11 mouse cellular contexts compared by ENCODE assay signal in genomic region chr4:152294188-152294929, GRCm38 (mm10). TPM values are rescaled to one million over a fixed set of nuclear protein-coding genes. Genes with fewer than 3 reads are reported as not detected.
DNase-seq lines count a peak whose midpoint lies in the region; ATAC-seq and TF ChIP-seq lines count a peak whose summit lies in the region.
"Had no signal": no experiment of that assay in that cellular context is flagged by ENCODE, and none has a peak within 500 bp of the region (broad histone marks: within the 10 kb centered on the region; RNA-seq: fewer than 3 reads in every experiment).

No protein-coding gene starts in this region.

- DNase-seq in hindbrain, embryonic 11.5 days (ENCODE audit: low spot score): peak; percentile 37
- peak; percentile 90 for DNase-seq in midbrain, embryonic 11.5 days (ENCODE audit: low spot score, missing footprints)
- no peak for DNase-seq in midbrain, embryonic 14.5 days
- peak; percentile 63 for DNase-seq in embryo, embryonic 10.5 days (ENCODE audit: low spot score)
- no peak for DNase-seq in liver, postnatal 0 days
- DNase-seq in adrenal gland, postnatal 25 days: no peak
- DNase-seq: heart, postnatal 14 days; thymus, postnatal 25 days had no signal

- H3K9ac ChIP-seq in hindbrain, embryonic 11.5 days (ENCODE audit: low read depth, low read length): no peak overlapping the region
- no peak overlapping the region for H3K9ac ChIP-seq in hindbrain, embryonic 12.5 days
- H3K9ac ChIP-seq in midbrain, embryonic 11.5 days (ENCODE audit: low read length): peak overlapping the region; percentile 10; the same call in 1 of the 2 replicates
- H3K9ac ChIP-seq in midbrain, embryonic 14.5 days (replicated peaks; ENCODE audit: low read length): no peak overlapping the region
- H3K9ac ChIP-seq in liver, postnatal 0 days (replicated peaks): no peak overlapping the region

- TF ChIP-seq EP300 in liver, postnatal 0 days (IDR thresholded peaks at IDR 0.05; ENCODE audit: low read depth): no peak

- H3K4me1 ChIP-seq in hindbrain, embryonic 11.5 days (replicated peaks; ENCODE audit: control insufficient read depth, insufficient read depth, low read length): peaks cover 24% of the 10 kb centered on the region
- peaks cover 62% of the 10 kb centered on the region for H3K4me1 ChIP-seq in hindbrain, embryonic 12.5 days
- H3K4me1 ChIP-seq in midbrain, embryonic 11.5 days (ENCODE audit: control insufficient read depth, insufficient read depth, low read length): peaks cover 62% of the 10 kb centered on the region
- peaks cover 39% of the 10 kb centered on the region for H3K4me1 ChIP-seq in midbrain, embryonic 14.5 days (ENCODE audit: control insufficient read depth, insufficient read depth, low read length)
- peaks cover 22% of the 10 kb centered on the region for H3K4me1 ChIP-seq in liver, postnatal 0 days (ENCODE audit: insufficient read depth)

- no peak overlapping the region for H3K4me2 ChIP-seq in hindbrain, embryonic 11.5 days (replicated peaks; ENCODE audit: low read depth, low read length)
- no peak overlapping the region for H3K4me2 ChIP-seq in hindbrain, embryonic 12.5 days (replicated peaks)
- H3K4me2 ChIP-seq in midbrain, embryonic 11.5 days: no peak overlapping the region
- H3K4me2 ChIP-seq in midbrain, embryonic 14.5 days (ENCODE audit: low read length): no peak overlapping the region
- H3K4me2 ChIP-seq in liver, postnatal 0 days (ENCODE audit: low read depth, low read length): no peak overlapping the region

- 47% methylated on average over 10 of the region's 10 CpGs for WGBS in hindbrain, embryonic 11.5 days
- 49% methylated on average over 10 of the region's 10 CpGs for WGBS in hindbrain, embryonic 12.5 days
- 57% methylated on average over 10 of the region's 10 CpGs for WGBS in midbrain, embryonic 11.5 days
- WGBS in midbrain, embryonic 14.5 days: 63% methylated on average over 10 of the region's 10 CpGs
- 44% methylated on average over 10 of the region's 10 CpGs for WGBS in liver, postnatal 0 days (ENCODE audit: insufficient replicate concordance)

- 0 out of 2 replicates have a peak, but pooled peaks have one; percentile 9 for TF ChIP-seq CTCF in liver, postnatal 0 days (IDR thresholded peaks at IDR 0.05; ENCODE audit: low read depth)

- H3K9me3 ChIP-seq in hindbrain, embryonic 11.5 days (ENCODE audit: control insufficient read depth, low read length): no peaks in the 10 kb centered on the region
- H3K9me3 ChIP-seq in hindbrain, embryonic 12.5 days (replicated peaks): no peaks in the 10 kb centered on the region
- H3K9me3 ChIP-seq in midbrain, embryonic 11.5 days (ENCODE audit: control insufficient read depth, low read length): no peaks in the 10 kb centered on the region
- H3K9me3 ChIP-seq in midbrain, embryonic 14.5 days (ENCODE audit: control insufficient read depth, low read length): no peaks in the 10 kb centered on the region
- H3K9me3 ChIP-seq in liver, postnatal 0 days (ENCODE audit: low read length): no peaks in the 10 kb centered on the region

- no peak for ATAC-seq in hindbrain, embryonic 11.5 days (ENCODE audit: low FRiP score)
- ATAC-seq in hindbrain, embryonic 12.5 days (ENCODE audit: low FRiP score): no peak
- no peak for ATAC-seq in midbrain, embryonic 11.5 days (ENCODE audit: low FRiP score)
- ATAC-seq in midbrain, embryonic 14.5 days (ENCODE audit: low FRiP score, low TSS enrichment): no peak
- no peak for ATAC-seq in liver, postnatal 0 days

- no peaks in the 10 kb centered on the region for H3K36me3 ChIP-seq in hindbrain, embryonic 11.5 days (ENCODE audit: control insufficient read depth, insufficient read depth, low read length)
- H3K36me3 ChIP-seq in hindbrain, embryonic 12.5 days: no peaks in the 10 kb centered on the region
- no peaks in the 10 kb centered on the region for H3K36me3 ChIP-seq in midbrain, embryonic 11.5 days (ENCODE audit: control insufficient read depth, insufficient read depth, low read length)
- no peaks in the 10 kb centered on the region for H3K36me3 ChIP-seq in midbrain, embryonic 14.5 days (ENCODE audit: control insufficient read depth, insufficient read depth, low read length)
- H3K36me3 ChIP-seq in liver, postnatal 0 days (replicated peaks; ENCODE audit: insufficient read depth, low read length): no peaks in the 10 kb centered on the region

- H3K27ac ChIP-seq in hindbrain, embryonic 11.5 days (ENCODE audit: low read depth, low read length): no peak overlapping the region
- H3K27ac ChIP-seq in hindbrain, embryonic 12.5 days: no peak overlapping the region
- H3K27ac ChIP-seq in midbrain, embryonic 11.5 days (ENCODE audit: low read depth, low read length): peak overlapping the region; percentile 35; the same call in 1 of the 2 replicates
- no peak overlapping the region for H3K27ac ChIP-seq in midbrain, embryonic 14.5 days (replicated peaks; ENCODE audit: low read depth, low read length)
- no peak overlapping the region for H3K27ac ChIP-seq in liver, postnatal 0 days (ENCODE audit: low read depth)
- H3K27ac ChIP-seq: macrophage had no signal

- peaks cover 54% of the 10 kb centered on the region for H3K27me3 ChIP-seq in hindbrain, embryonic 11.5 days (ENCODE audit: control insufficient read depth, insufficient read depth, low read length)
- peaks cover 78% of the 10 kb centered on the region for H3K27me3 ChIP-seq in hindbrain, embryonic 12.5 days
- peaks cover 49% of the 10 kb centered on the region for H3K27me3 ChIP-seq in midbrain, embryonic 11.5 days (ENCODE audit: control insufficient read depth, insufficient read depth, low read length)
- peaks cover 67% of the 10 kb centered on the region for H3K27me3 ChIP-seq in midbrain, embryonic 14.5 days (ENCODE audit: control insufficient read depth, insufficient read depth, low read length)
- H3K27me3 ChIP-seq in liver, postnatal 0 days (ENCODE audit: insufficient read depth, low read length): peaks cover 40% of the 10 kb centered on the region

- no peak overlapping the region for H3K4me3 ChIP-seq in hindbrain, embryonic 11.5 days (ENCODE audit: low read depth, low read length)
- H3K4me3 ChIP-seq in hindbrain, embryonic 12.5 days: no peak overlapping the region
- H3K4me3 ChIP-seq in midbrain, embryonic 11.5 days (ENCODE audit: low read depth, low read length): no peak overlapping the region
- H3K4me3 ChIP-seq in midbrain, embryonic 14.5 days (replicated peaks; ENCODE audit: low read depth, low read length): no peak overlapping the region
- no peak overlapping the region for H3K4me3 ChIP-seq in liver, postnatal 0 days (ENCODE audit: low read depth, low read length)

RNA-seq across cellular contexts. Expression of gene Icmt, which starts 2.7 kb away (rescaled TPM):
- 17.4 and 20.6 TPM in 2 replicates for polyA plus RNA-seq in hindbrain, embryonic 11.5 days (2014; fragmentation: Nextera tagmentation; extraction: Ambion mirVana)
- 25.3 and 25.6 TPM in 2 replicates for polyA plus RNA-seq in hindbrain, embryonic 12.5 days (2016; fragmentation: Nextera tagmentation; extraction: Ambion mirVana)
- polyA plus RNA-seq in midbrain, embryonic 11.5 days (2014; fragmentation: Nextera tagmentation; extraction: Ambion mirVana): 18.1 and 19.8 TPM in 2 replicates
- 14.9 and 23.7 TPM in 2 replicates for polyA plus RNA-seq in midbrain, embryonic 14.5 days (2014; fragmentation: Nextera tagmentation; extraction: Ambion mirVana)
- polyA plus RNA-seq in liver, postnatal 0 days (2015; fragmentation: Nextera tagmentation; extraction: Ambion mirVana): 5.9 and 6.9 TPM in 2 replicates
- 44.9 and 48.7 TPM in 2 replicates for total RNA-seq in adrenal gland, postnatal 25 days (2021)

RNA-seq across cellular contexts. Expression of gene Hes3, which starts 2.9 kb away (rescaled TPM):
- polyA plus RNA-seq in hindbrain, embryonic 11.5 days (2014; fragmentation: Nextera tagmentation; extraction: Ambion mirVana): 2.9 and 3.5 TPM in 2 replicates
- polyA plus RNA-seq in hindbrain, embryonic 12.5 days (2016; fragmentation: Nextera tagmentation; extraction: Ambion mirVana): 1.2 and 2.1 TPM in 2 replicates
- polyA plus RNA-seq in midbrain, embryonic 11.5 days (2014; fragmentation: Nextera tagmentation; extraction: Ambion mirVana): 8.6 and 12.6 TPM in 2 replicates
- 0.39 and 1.2 TPM in 2 replicates for polyA plus RNA-seq in midbrain, embryonic 14.5 days (2014; fragmentation: Nextera tagmentation; extraction: Ambion mirVana)
- polyA plus RNA-seq in liver, postnatal 0 days (2015; fragmentation: Nextera tagmentation; extraction: Ambion mirVana): not detected in 2 replicates
- total RNA-seq in adrenal gland, postnatal 25 days (2021): not detected in 2 replicates
- total RNA-seq: heart, postnatal 14 days; layer of hippocampus, postnatal 25 days had no signal
- polyA plus RNA-seq: macrophage had no signal

RNA-seq across cellular contexts. Expression of gene Gpr153, which starts 20.3 kb away (rescaled TPM):
- 8.7 and 9.5 TPM in 2 replicates for polyA plus RNA-seq in hindbrain, embryonic 11.5 days (2014; fragmentation: Nextera tagmentation; extraction: Ambion mirVana)
- 13.1 and 16.2 TPM in 2 replicates for polyA plus RNA-seq in hindbrain, embryonic 12.5 days (2016; fragmentation: Nextera tagmentation; extraction: Ambion mirVana)
- 7.4 and 9.5 TPM in 2 replicates for polyA plus RNA-seq in midbrain, embryonic 11.5 days (2014; fragmentation: Nextera tagmentation; extraction: Ambion mirVana)
- 14.0 and 15.2 TPM in 2 replicates for polyA plus RNA-seq in midbrain, embryonic 14.5 days (2014; fragmentation: Nextera tagmentation; extraction: Ambion mirVana)
- polyA plus RNA-seq in liver, postnatal 0 days (2015; fragmentation: Nextera tagmentation; extraction: Ambion mirVana): 0.47 and 0.58 TPM in 2 replicates
- total RNA-seq in adrenal gland, postnatal 25 days (2021): 3.1 and 3.6 TPM in 2 replicates
- polyA plus RNA-seq: macrophage had no signal

RNA-seq across cellular contexts. Expression of gene Rnf207, which starts 24.4 kb away (rescaled TPM):
- polyA plus RNA-seq in hindbrain, embryonic 11.5 days (2014; fragmentation: Nextera tagmentation; extraction: Ambion mirVana): 1.5 and 1.6 TPM in 2 replicates
- 2.5 and 3.8 TPM in 2 replicates for polyA plus RNA-seq in hindbrain, embryonic 12.5 days (2016; fragmentation: Nextera tagmentation; extraction: Ambion mirVana)
- polyA plus RNA-seq in midbrain, embryonic 11.5 days (2014; fragmentation: Nextera tagmentation; extraction: Ambion mirVana): 1.1 and 1.7 TPM in 2 replicates
- 4.2 and 6.9 TPM in 2 replicates for polyA plus RNA-seq in midbrain, embryonic 14.5 days (2014; fragmentation: Nextera tagmentation; extraction: Ambion mirVana)
- polyA plus RNA-seq in liver, postnatal 0 days (2015; fragmentation: Nextera tagmentation; extraction: Ambion mirVana): 0.13 TPM in 1 of 2 replicates, not detected in the other
- 1.1 TPM in 1 of 2 replicates, not detected in the other for total RNA-seq in adrenal gland, postnatal 25 days (2021)
- polyA plus RNA-seq: macrophage had no signal

RNA-seq across cellular contexts. Expression of gene Rpl22, which starts 31.2 kb away (rescaled TPM):
- polyA plus RNA-seq in hindbrain, embryonic 11.5 days (2014; fragmentation: Nextera tagmentation; extraction: Ambion mirVana): 304 and 330 TPM in 2 replicates
- polyA plus RNA-seq in hindbrain, embryonic 12.5 days (2016; fragmentation: Nextera tagmentation; extraction: Ambion mirVana): 257 and 282 TPM in 2 replicates
- 357 and 368 TPM in 2 replicates for polyA plus RNA-seq in midbrain, embryonic 11.5 days (2014; fragmentation: Nextera tagmentation; extraction: Ambion mirVana)
- polyA plus RNA-seq in midbrain, embryonic 14.5 days (2014; fragmentation: Nextera tagmentation; extraction: Ambion mirVana): 165 and 174 TPM in 2 replicates
- polyA plus RNA-seq in liver, postnatal 0 days (2015; fragmentation: Nextera tagmentation; extraction: Ambion mirVana): 207 and 213 TPM in 2 replicates
- total RNA-seq in adrenal gland, postnatal 25 days (2021): 458 and 532 TPM in 2 replicates

Comparison
In these comparisons a context has a peak if more than half of its experiments do, and no peak if none do; other contexts are left out.
1. DNase-seq: peak in hindbrain, embryonic 11.5 days (single experiment), midbrain, embryonic 11.5 days (single experiment) and embryo, embryonic 10.5 days (single experiment); none in midbrain, embryonic 14.5 days (single experiment), liver, postnatal 0 days (single experiment) and adrenal gland, postnatal 25 days (single experiment).